Mouse (Mus musculus): Measurements from ENCODE around the gene Gm21915. TPM values are rescaled to one million over a fixed set of nuclear protein-coding genes. Genes with fewer than 3 reads are reported as not detected.

Gene Gm21915
- polyA plus RNA-seq, 1 experiment from 2014 or later = not detected

GRCm38 (mm10) chr9:40704364-40705276, 34.2 kb downstream of the Gm21915 start:
- no peak overlapping the region for H3K4me3 ChIP-seq (replicated peaks)
- no peaks in the 10 kb centered on the region for H3K27me3 ChIP-seq
- no peaks in the 10 kb centered on the region for H3K9me3 ChIP-seq
- no peak overlapping the region for H3K27ac ChIP-seq
- no peak for ATAC-seq (ENCODE audit: low FRiP score)
- peaks cover 34% of the 10 kb centered on the region for H3K4me1 ChIP-seq
- H3K9ac ChIP-seq = no peak overlapping the region
- H3K36me3 ChIP-seq (replicated peaks) = no peaks in the 10 kb centered on the region
- H3K4me2 ChIP-seq = no peak overlapping the region
- WGBS = 62% methylated on average over 10 of the region's 10 CpGs

GRCm38 (mm10) chr9:40708448-40709140, 38.2 kb downstream of the Gm21915 start:
- ATAC-seq (ENCODE audit: low FRiP score) = peak; percentile 33; the same call in 1 of the 2 replicates
- H3K4me3 ChIP-seq (replicated peaks) = no peak overlapping the region
- H3K4me2 ChIP-seq = no peak overlapping the region
- WGBS = 40% methylated on average over 12 of the region's 12 CpGs
- H3K9ac ChIP-seq = no peak overlapping the region
- H3K36me3 ChIP-seq (replicated peaks) = no peaks in the 10 kb centered on the region
- peaks cover 36% of the 10 kb centered on the region for H3K4me1 ChIP-seq
- no peaks in the 10 kb centered on the region for H3K9me3 ChIP-seq
- H3K27ac ChIP-seq = peak overlapping the region; percentile 78
- H3K27me3 ChIP-seq = no peaks in the 10 kb centered on the region

- H3K9me3 ChIP-seq = no peaks in the 10 kb centered on the region
- 79% methylated on average over 7 of the region's 7 CpGs for WGBS
- H3K4me2 ChIP-seq = no peak overlapping the region
- ATAC-seq (ENCODE audit: low FRiP score) = 0 out of 2 replicates have a peak, but pooled peaks have one; percentile 27
- H3K36me3 ChIP-seq (replicated peaks) = no peaks in the 10 kb centered on the region; the same call in 1 of the 2 replicates
- no peak overlapping the region for H3K9ac ChIP-seq
- no peaks in the 10 kb centered on the region for H3K27me3 ChIP-seq
- H3K4me3 ChIP-seq (replicated peaks) = no peak overlapping the region
- peak overlapping the region; percentile 78 for H3K27ac ChIP-seq
- peaks cover 34% of the 10 kb centered on the region for H3K4me1 ChIP-seq
Observed at GRCm38 (mm10) chr9:40709141-40709537, 38.7 kb downstream of the Gm21915 start.

- no peaks in the 10 kb centered on the region for H3K27me3 ChIP-seq
- H3K4me2 ChIP-seq = no peak overlapping the region
- no peak overlapping the region for H3K9ac ChIP-seq
- H3K4me3 ChIP-seq (replicated peaks) = no peak overlapping the region
- 60% methylated on average over 3 of the region's 3 CpGs for WGBS
- H3K27ac ChIP-seq = peak overlapping the region; percentile 78
- ATAC-seq (ENCODE audit: low FRiP score) = no peak
- peaks cover 29% of the 10 kb centered on the region for H3K4me1 ChIP-seq
- no peaks in the 10 kb centered on the region; the same call in 1 of the 2 replicates for H3K36me3 ChIP-seq (replicated peaks)
- no peaks in the 10 kb centered on the region for H3K9me3 ChIP-seq
Observed at GRCm38 (mm10) chr9:40709587-40709986, 39.2 kb downstream of the Gm21915 start.

GRCm38 (mm10) chr9:40709991-40710390, 39.6 kb downstream of the Gm21915 start:
- Histone ChIP-seq H3K4me3 (replicated peaks) (no peak overlapping the region), H3K9ac (no peak overlapping the region), H3K36me3 (replicated peaks) (no peaks in the 10 kb centered on the region; the same call in 1 of the 2 replicates), H3K27me3 (no peaks in the 10 kb centered on the region), H3K27ac (peak overlapping the region; percentile 78; the same call in 1 of the 2 replicates), H3K9me3 (no peaks in the 10 kb centered on the region), H3K4me1 (peaks cover 26% of the 10 kb centered on the region), H3K4me2 (no peak overlapping the region)
- no peak for ATAC-seq (ENCODE audit: low FRiP score)
- WGBS = 72% methylated on average over 3 of the region's 3 CpGs

- H3K4me2 ChIP-seq = no peak overlapping the region
- ATAC-seq (ENCODE audit: low FRiP score) = no peak
- no peaks in the 10 kb centered on the region; the same call in 1 of the 2 replicates for H3K36me3 ChIP-seq (replicated peaks)
- H3K4me1 ChIP-seq = peaks cover 24% of the 10 kb centered on the region
- no peak overlapping the region for H3K4me3 ChIP-seq (replicated peaks)
- WGBS = 85% methylated on average over 4 of the region's 4 CpGs
- no peak overlapping the region for H3K27ac ChIP-seq
- no peaks in the 10 kb centered on the region for H3K27me3 ChIP-seq
- H3K9ac ChIP-seq = no peak overlapping the region
- H3K9me3 ChIP-seq = no peaks in the 10 kb centered on the region
Observed at GRCm38 (mm10) chr9:40711654-40712053, 41.2 kb downstream of the Gm21915 start.

- Histone ChIP-seq H3K9me3 (no peaks in the 10 kb centered on the region), H3K36me3 (replicated peaks) (no peaks in the 10 kb centered on the region; the same call in 1 of the 2 replicates), H3K9ac (no peak overlapping the region), H3K27ac (0 out of 2 replicates have a peak overlapping the region, but pooled peaks have one; percentile 9), H3K4me2 (no peak overlapping the region), H3K4me3 (replicated peaks) (no peak overlapping the region), H3K4me1 (peaks cover 11% of the 10 kb centered on the region; the same call in 1 of the 2 replicates), H3K27me3 (no peaks in the 10 kb centered on the region)
- whole genome bisulfite sequencing = 76% methylated on average over 18 of the region's 18 CpGs
- no peak for ATAC-seq (ENCODE audit: low FRiP score)
Observed at GRCm38 (mm10) chr9:40717182-40717874, 46.9 kb downstream of the Gm21915 start.

GRCm38 (mm10) chr9:40717875-40718185, 47.4 kb downstream of the Gm21915 start:
- Histone ChIP-seq H3K4me2 (no peak overlapping the region), H3K9ac (no peak overlapping the region), H3K36me3 (replicated peaks) (no peaks in the 10 kb centered on the region; the same call in 1 of the 2 replicates), H3K4me1 (peaks cover 11% of the 10 kb centered on the region; the same call in 1 of the 2 replicates), H3K27me3 (no peaks in the 10 kb centered on the region), H3K27ac (no peak overlapping the region), H3K9me3 (no peaks in the 10 kb centered on the region), H3K4me3 (replicated peaks) (no peak overlapping the region)
- no peak for ATAC-seq (ENCODE audit: low FRiP score)
- WGBS = 41% methylated on average over 7 of the region's 7 CpGs

Other genes with a start within 250 kb of the Gm21915 start
- 3.4 and 4.6 TPM in 2 replicates for gene Gramd1b, start 139.2 kb upstream of the Gm21915 start, polyA plus RNA-seq (2016; fragmentation: Nextera tagmentation; extraction: Ambion mirVana)
- 24.7 and 31.0 TPM in 2 replicates for gene Clmp, start 15.3 kb downstream of the Gm21915 start, polyA plus RNA-seq (2016; fragmentation: Nextera tagmentation; extraction: Ambion mirVana)
- 2,759 and 2,920 TPM in 2 replicates for gene Hspa8, start 130.4 kb downstream of the Gm21915 start, polyA plus RNA-seq (2016; fragmentation: Nextera tagmentation; extraction: Ambion mirVana)
- 1.4 and 2.4 TPM in 2 replicates for gene Bsx, start 203.5 kb downstream of the Gm21915 start, polyA plus RNA-seq (2016; fragmentation: Nextera tagmentation; extraction: Ambion mirVana)

Measured in forebrain, embryonic 12.5 days (tissue).